Mouse (Mus musculus) heart, adult 2 months (tissue): Measurements from ENCODE around the gene Hivep1.

Experiments used
- CTCF ChIP-seq: fragments of 200-600 bp; IDR thresholded peaks from 2 replicates; pipeline ENCODE4 v1.8.1; 2022; ENCODE audit warnings: antibody characterized with exemption, mild to moderate bottlenecking, moderate library complexity
- POLR2A ChIP-seq: fragments of 200-500 bp; IDR thresholded peaks from 2 replicates; pipeline ENCODE4 v1.6.1; 2011; ENCODE audit warnings: mild to moderate bottlenecking, low read depth, low read length, control low read depth; ENCODE audit not compliant: insufficient read depth

- TF ChIP-seq POLR2A (no peak), CTCF (no peak)
These were observed 58.6 kb downstream of the Hivep1 start for GRCm38 (mm10) chr13:42110416-42110815.
